Mouse (Mus musculus): ENCODE measurements at regions not wholly inside any gene's neighbourhood (a gene's known extent, or its start where the extent isn't known, plus 50 kb on each side); places are given as distances from the start of the nearest gene placed in this dataset.

GRCm38 (mm10) chr16:29827776-29828175 is 236.4 kb upstream of the Hes1 start:
- H3K27ac ChIP-seq, result no peak overlapping the region
- no peak overlapping the region for H3K4me3 ChIP-seq
- TF ChIP-seq CTCF (IDR thresholded peaks at IDR 0.05), result peak; percentile 10
- intact Hi-C loops (cut with DNase I), result no loop called here
- no peak for DNase-seq (ENCODE audit: extremely low spot score in 1 of 2, low spot score in 2 of 2)

DNA sequence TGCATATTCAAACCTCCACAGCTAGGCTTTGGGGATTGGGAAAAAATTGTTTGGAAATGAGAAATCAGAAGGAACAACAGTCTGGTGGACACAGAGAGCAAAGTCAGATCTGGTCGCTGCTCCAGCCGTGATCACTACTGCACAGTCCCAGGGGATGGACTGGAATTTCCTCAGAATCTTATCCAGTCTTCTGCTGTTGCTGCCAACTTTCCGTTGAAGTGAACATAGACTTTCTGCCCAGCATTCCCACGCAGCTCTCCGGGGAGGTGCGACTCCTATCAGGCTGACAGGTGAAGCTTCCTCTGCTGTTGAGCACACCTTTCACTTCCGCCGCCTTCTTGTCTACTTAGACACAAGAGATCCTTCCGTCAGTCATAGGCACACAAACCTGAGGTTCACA is 234.7 kb upstream of the Hes1 start:
- no peak; the same call in 1 of the 2 replicates for TF ChIP-seq CTCF (IDR thresholded peaks at IDR 0.05)
- H3K27ac ChIP-seq, result peak overlapping the region; percentile 51; the same call in 1 of the 2 replicates
- DNase-seq (ENCODE audit: extremely low spot score in 1 of 2, low spot score in 2 of 2), result no peak
- intact Hi-C loops (cut with DNase I), result no loop called here
- no peak overlapping the region for H3K4me3 ChIP-seq

- DNase-seq (ENCODE audit: extremely low spot score in 1 of 2, low spot score in 2 of 2), result peak in 1 of 2 experiments; percentile 19
- intact Hi-C loops (cut with DNase I), result no loop called here
- Histone ChIP-seq H3K4me3 (no peak overlapping the region), H3K27ac (peak overlapping the region; percentile 51)
- TF ChIP-seq CTCF (IDR thresholded peaks at IDR 0.05), result no peak
Observed at GRCm38 (mm10) chr16:29830101-29830500, 234.1 kb upstream of the Hes1 start.

DNA sequence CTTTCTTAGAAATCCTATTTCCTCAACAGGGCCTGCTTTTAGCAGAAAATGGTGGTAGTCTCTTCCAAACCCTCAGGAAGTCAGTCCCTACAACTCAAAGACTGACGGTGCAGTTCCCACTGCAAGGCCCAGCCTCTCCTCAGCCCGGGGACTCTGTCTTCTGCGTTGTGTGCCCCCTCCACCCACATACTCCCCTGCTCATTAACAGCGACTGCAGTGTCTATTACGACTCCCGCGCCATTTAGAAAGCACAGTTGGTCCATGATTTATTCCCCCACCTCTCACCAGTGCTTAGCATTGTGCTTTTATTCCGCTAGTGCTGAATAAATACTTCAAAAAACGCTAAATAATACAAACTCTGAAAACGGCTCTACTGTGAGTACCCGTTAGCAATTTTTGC is 230.9 kb upstream of the Hes1 start:
- DNase-seq (ENCODE audit: extremely low spot score in 1 of 2, low spot score in 2 of 2), result no peak
- Histone ChIP-seq H3K4me3 (no peak overlapping the region), H3K27ac (no peak overlapping the region)
- intact Hi-C loops (cut with DNase I), result no loop called here
- no peak for TF ChIP-seq CTCF (IDR thresholded peaks at IDR 0.05)

GRCm38 (mm10) chr16:29833875-29834274 is 230.3 kb upstream of the Hes1 start:
- intact Hi-C loops (cut with DNase I), result no loop called here
- TF ChIP-seq CTCF (IDR thresholded peaks at IDR 0.05), result no peak
- no peak for DNase-seq (ENCODE audit: extremely low spot score in 1 of 2, low spot score in 2 of 2)
- H3K4me3 ChIP-seq, result peak overlapping the region; percentile 9; the same call in 1 of the 2 replicates
- H3K27ac ChIP-seq, result no peak overlapping the region

DNA sequence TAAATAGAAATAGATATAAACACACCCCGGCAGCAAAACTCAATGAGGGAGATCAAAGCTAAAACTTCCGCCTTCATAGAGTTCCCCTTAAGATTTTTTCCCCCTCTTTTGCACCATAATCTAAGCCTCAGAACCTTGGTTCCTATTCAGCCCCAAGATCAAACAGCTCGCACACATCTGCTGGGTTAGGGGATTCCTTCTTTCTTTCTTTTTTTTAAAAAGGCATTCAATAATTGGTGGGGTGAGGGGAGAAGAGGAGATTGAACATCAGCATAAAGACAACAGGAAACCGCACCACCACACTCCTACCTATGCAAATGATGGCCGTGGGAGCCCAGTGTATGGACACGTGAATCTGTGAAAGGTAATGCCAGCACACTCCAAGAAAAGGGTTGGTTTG is 229.5 kb upstream of the Hes1 start:
- intact Hi-C loops (cut with DNase I), result loop anchor here (5.0 kb wide), 2 partner anchors 113 to 173 kb away; no protein-coding TSS in a partner anchor
- no peak for DNase-seq (ENCODE audit: extremely low spot score in 1 of 2, low spot score in 2 of 2)
- Histone ChIP-seq H3K4me3 (peak overlapping the region; percentile 9; the same call in 1 of the 2 replicates), H3K27ac (no peak overlapping the region)
- TF ChIP-seq CTCF (IDR thresholded peaks at IDR 0.05), result no peak

DNA sequence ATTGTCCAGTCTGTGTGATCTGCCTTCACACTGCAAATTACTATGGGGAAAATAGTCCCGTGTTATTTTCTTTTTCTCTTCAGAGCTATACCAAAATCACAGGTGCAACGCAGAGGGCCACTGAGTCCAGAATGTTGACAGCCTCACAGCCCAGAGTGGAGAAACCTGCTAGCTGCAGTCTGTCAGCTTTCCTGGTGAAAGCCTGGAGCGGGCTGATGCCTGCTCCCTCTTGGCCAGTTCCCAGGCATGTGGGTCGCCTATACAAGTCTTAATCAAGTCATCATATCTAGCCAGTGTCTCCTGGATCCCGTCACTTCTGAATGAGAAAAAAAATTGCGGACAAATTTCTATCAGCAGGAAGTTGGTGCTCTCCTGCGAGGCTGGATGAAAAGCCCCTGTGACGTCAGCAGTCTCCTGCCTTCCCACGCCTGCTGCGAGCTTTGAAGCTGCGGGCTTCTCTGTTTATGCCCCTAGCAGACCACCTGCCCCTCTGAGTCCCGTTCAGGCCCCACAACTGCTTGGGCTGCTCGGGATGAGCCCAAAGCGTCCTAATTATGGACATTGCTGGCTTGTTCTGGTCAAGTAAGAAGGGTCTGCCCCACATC is 227.1 kb upstream of the Hes1 start:
- H3K27ac ChIP-seq, result no peak overlapping the region
- DNase-seq (ENCODE audit: extremely low spot score in 1 of 2, low spot score in 2 of 2), result peak in 1 of 2 experiments; percentile 45
- no peak for TF ChIP-seq CTCF (IDR thresholded peaks at IDR 0.05)
- H3K4me3 ChIP-seq, result peak overlapping the region; percentile 23; the same call in 1 of the 2 replicates
- intact Hi-C loops (cut with DNase I), result loop anchor here (5.0 kb wide), 2 partner anchors 110 to 170 kb away; no protein-coding TSS in a partner anchor

- no peak for TF ChIP-seq CTCF (IDR thresholded peaks at IDR 0.05)
- intact Hi-C loops (cut with DNase I), result loop anchor here (2.0 to 5.0 kb wide), 4 partner anchors 23 to 227 kb away; partner anchors contain the start of gene Hes1
Observed at GRCm38 (mm10) chr16:29837874-29838273, 226.3 kb upstream of the Hes1 start.

DNA sequence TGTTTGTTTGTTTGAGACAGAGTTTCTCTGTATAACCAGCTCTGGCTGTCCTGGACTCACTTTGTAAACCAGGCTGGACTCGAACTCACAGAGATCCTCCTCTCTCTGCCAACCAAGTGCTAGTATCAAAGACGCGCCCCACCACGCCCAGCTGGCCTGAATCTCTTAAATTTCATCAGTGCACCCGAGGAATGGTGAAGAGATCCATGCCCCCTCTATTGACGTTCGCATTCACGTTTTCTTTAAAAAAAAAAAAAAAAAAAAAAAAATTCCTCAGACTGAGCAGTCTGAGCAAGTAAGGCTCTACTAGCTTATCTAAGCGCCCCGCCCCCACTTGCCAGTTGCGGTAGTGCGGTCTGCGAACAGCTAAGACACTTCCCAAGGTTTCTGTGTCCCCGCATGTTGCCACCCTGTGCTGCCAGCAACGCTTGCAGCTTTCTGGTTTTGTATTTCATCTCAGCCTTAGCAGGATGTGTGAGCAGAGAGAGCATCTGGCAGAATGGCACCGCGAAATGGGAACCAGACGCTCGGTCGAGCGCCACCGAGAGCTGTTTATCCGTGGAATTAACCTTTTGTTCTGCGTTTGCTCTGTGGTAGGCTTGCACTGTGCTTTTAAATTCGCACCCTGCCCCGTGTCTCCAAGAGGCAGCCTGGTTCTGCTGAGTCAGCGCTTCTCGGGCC is 225.1 kb upstream of the Hes1 start:
- peak; percentile 57 to 66 for DNase-seq (ENCODE audit: extremely low spot score in 1 of 2, low spot score in 2 of 2)
- H3K27ac ChIP-seq, result peak overlapping the region; percentile 32; the same call in 1 of the 2 replicates
- peak overlapping the region; percentile 29 for H3K4me3 ChIP-seq
- TF ChIP-seq CTCF (IDR thresholded peaks at IDR 0.05), result no peak; the same call in 1 of the 2 replicates
- intact Hi-C loops (cut with DNase I), result loop anchor here (2.0 to 5.0 kb wide), 4 partner anchors 24 to 226 kb away; partner anchors contain the start of gene Hes1

More at GRCm38 (mm10) chr16:29837874-29838273, 226.3 kb upstream of the Hes1 start:
- Histone ChIP-seq H3K27ac (no peak overlapping the region), H3K4me3 (no peak overlapping the region)
- no peak for DNase-seq (ENCODE audit: extremely low spot score in 1 of 2, low spot score in 2 of 2)

- peak overlapping the region; percentile 26; the same call in 1 of the 2 replicates for H3K27ac ChIP-seq
- H3K4me3 ChIP-seq, result no peak overlapping the region; the same call in 1 of the 2 replicates
- TF ChIP-seq CTCF (IDR thresholded peaks at IDR 0.05), result no peak
- DNase-seq (ENCODE audit: extremely low spot score in 1 of 2, low spot score in 2 of 2), result no peak
- intact Hi-C loops (cut with DNase I), result loop anchor here (2.0 to 5.0 kb wide), 4 partner anchors 25 to 225 kb away; partner anchors contain the start of gene Hes1
Observed at GRCm38 (mm10) chr16:29839662-29840001, 224.6 kb upstream of the Hes1 start.

DNA sequence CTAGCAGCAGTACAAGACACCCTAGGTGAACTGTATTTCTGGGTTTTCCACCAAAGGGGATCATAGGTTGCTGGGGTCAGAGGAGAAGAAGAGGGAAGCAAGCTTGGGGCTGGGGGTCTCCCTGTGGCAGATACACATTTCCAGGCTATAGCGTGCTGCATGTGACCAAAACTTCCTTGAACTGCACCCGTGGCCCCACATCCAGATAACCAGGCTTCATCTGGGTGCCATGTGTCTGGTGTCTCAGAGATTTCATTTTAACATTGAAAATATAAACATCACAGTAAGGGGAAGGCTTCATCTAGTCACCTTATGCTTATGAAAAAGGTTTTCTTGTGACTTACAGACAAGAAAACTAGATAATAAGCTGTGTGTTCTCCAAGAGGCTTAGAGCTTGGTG is 223.8 kb upstream of the Hes1 start:
- Histone ChIP-seq H3K27ac (no peak overlapping the region), H3K4me3 (no peak overlapping the region)
- no peak for TF ChIP-seq CTCF (IDR thresholded peaks at IDR 0.05)
- no peak for DNase-seq (ENCODE audit: extremely low spot score in 1 of 2, low spot score in 2 of 2)
- intact Hi-C loops (cut with DNase I), result no loop called here

- Histone ChIP-seq H3K27ac (no peak overlapping the region), H3K4me3 (no peak overlapping the region)
- DNase-seq (ENCODE audit: extremely low spot score in 1 of 2, low spot score in 2 of 2), result no peak
- intact Hi-C loops (cut with DNase I), result no loop called here
- TF ChIP-seq CTCF (IDR thresholded peaks at IDR 0.05), result no peak
Observed at GRCm38 (mm10) chr16:29841132-29841531, 223.1 kb upstream of the Hes1 start.

All from left cerebral cortex, adult 2 months (tissue).